Mouse (Mus musculus) hindbrain, embryonic 15.5 days (tissue): Measurements from ENCODE around the gene Pex13. TPM values are rescaled to one million over a fixed set of nuclear protein-coding genes. Genes with fewer than 3 reads are reported as not detected.

Experiments
- ATAC-seq: fragments of 200-750 bp; cut with Nextera tagmentation; 2 replicates; pipeline ENCODE4 v1.8.0; 2017; ENCODE audit warnings: low read depth, moderate number of reproducible peaks, moderate TSS enrichment; ENCODE audit not compliant: low FRiP score
- H3K27ac ChIP-seq: fragments of 300-500 bp; sonication (generic); replicated peaks from 2 replicates; pipeline ENCODE4 v1.5.1; 2015; ENCODE audit warnings: mild to moderate bottlenecking, inconsistent platforms
- H3K27me3 ChIP-seq: fragments of 300-500 bp; sonication (generic); 2 replicates; pipeline ENCODE4 v1.6.1; 2015; ENCODE audit warnings: control low read depth, inconsistent platforms
- H3K36me3 ChIP-seq: fragments of 300-500 bp; sonication (generic); 2 replicates; pipeline ENCODE4 v1.6.1; 2015; ENCODE audit warnings: control low read depth, inconsistent platforms
- H3K4me1 ChIP-seq: fragments of 300-500 bp; sonication (generic); replicated peaks from 2 replicates; pipeline ENCODE4 v1.6.1; 2015; ENCODE audit warnings: control low read depth, inconsistent platforms
- H3K4me2 ChIP-seq: fragments of 300-500 bp; sonication (generic); 2 replicates; pipeline ENCODE4 v1.6.1; 2015; ENCODE audit warnings: moderate library complexity, mild to moderate bottlenecking, inconsistent platforms
- H3K4me3 ChIP-seq: fragments of 300-500 bp; sonication (generic); 2 replicates; pipeline ENCODE4 v1.5.1; 2015; ENCODE audit warnings: mild to moderate bottlenecking, inconsistent platforms
- H3K9ac ChIP-seq: fragments of 300-500 bp; sonication (generic); 2 replicates; pipeline ENCODE4 v1.6.1; 2015; ENCODE audit warnings: inconsistent platforms
- H3K9me3 ChIP-seq: fragments of 300-500 bp; sonication (generic); 2 replicates; pipeline ENCODE4 v1.6.1; 2016; ENCODE audit warnings: control low read depth, inconsistent platforms
- WGBS: fragments of 180-500 bp; shearing (Covaris S2); methylation state at CpG from one replicate; pipeline ENCODE4 v1.1.7; 2015; 5-methylcytosine and 5-hydroxymethylcytosine counted together
- polyA plus RNA-seq: library from polyadenylated mRNA; unstranded; fragments of >200 nt; fragmentation: Nextera tagmentation; extraction: Ambion mirVana; gene quantifications from 2 replicates; pipeline ENCODE4 v1.2.1, GENCODE M21; 2015

Pex13 gene
- 31.6 TPM in 2 replicates for polyA plus RNA-seq

DNA sequence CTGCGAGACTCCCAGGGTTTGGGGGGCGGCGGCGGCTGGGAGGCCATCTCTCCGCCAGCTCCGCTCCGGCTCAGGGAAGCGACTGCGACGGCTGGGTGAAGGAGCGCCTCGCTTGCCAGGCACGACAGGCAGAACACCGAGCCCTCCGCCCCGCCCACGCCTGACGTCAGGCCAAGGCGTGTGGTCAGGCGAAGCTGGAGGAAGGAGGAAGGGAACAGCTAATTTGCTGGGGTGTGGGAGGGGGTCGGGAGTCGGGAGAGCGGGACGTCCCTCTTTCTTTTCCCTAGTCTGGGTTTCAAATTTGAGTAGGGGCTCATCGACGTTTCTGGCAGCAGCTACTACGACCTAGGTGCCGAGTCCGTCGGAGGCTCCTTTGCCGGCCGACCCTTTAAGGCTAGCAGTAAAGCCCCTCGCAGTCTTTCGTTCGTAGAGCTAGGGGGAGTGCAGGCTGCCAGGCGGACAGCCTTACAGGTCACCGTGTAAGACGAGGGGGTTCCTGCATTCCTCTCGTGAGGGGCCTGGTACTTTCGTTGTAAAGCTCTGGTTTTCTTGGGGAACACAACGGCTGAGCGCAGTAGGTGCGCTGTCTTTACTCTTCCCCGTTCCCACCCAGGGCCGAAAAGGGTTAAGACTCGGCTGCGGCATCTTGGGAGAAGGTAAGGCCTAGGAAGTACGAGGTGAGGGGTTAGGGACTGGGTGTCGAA lies at the start of gene Pex13:
TSS of gene Pex13 (minus strand) at position 162 of the 704 bp plus-strand sequence.
- Histone ChIP-seq H3K9me3 (no peaks in the 10 kb centered on the region), H3K36me3 (no peaks in the 10 kb centered on the region), H3K4me1 (peaks cover 20% of the 10 kb centered on the region), H3K4me3 (peak within 1 kb of the TSS; percentile 95), H3K4me2 (peak within 1 kb of the TSS; percentile 77), H3K27me3 (no peaks in the 10 kb centered on the region), H3K27ac (peak within 1 kb of the TSS; percentile 93), H3K9ac (peak within 1 kb of the TSS; percentile 68)
- under 1% methylated on average over 49 of the region's 49 CpGs for WGBS
- peak; percentile 98 for ATAC-seq

DNA sequence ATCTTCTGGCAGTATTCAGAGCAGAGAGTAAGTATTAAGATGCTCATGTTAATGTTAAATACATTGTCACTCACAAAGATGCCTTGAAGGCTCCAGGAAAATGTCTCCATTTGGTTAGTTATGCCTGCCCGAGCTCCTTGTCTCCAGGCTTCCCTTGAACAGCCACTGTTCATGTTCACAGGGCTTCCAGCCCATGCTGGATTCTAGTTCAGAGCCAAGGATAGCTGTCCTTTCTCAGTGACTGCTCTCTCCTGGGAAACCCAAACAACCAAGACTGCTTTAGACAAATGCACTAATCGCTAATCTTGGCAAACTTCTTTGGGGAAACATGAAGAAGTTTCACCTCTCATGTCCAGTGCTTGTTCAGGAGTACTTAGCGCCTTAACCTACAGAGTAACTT lies 46.5 kb upstream of the Pex13 start:
- H3K27ac ChIP-seq: no peak overlapping the region
- H3K4me3 ChIP-seq: no peak overlapping the region
- 87% methylated on average over 3 of the region's 3 CpGs for WGBS
- ATAC-seq: no peak
- peaks cover 57% of the 10 kb centered on the region for H3K36me3 ChIP-seq
- H3K4me2 ChIP-seq: no peak overlapping the region
- no peaks in the 10 kb centered on the region for H3K9me3 ChIP-seq
- no peaks in the 10 kb centered on the region for H3K4me1 ChIP-seq
- H3K9ac ChIP-seq: no peak overlapping the region
- H3K27me3 ChIP-seq: no peaks in the 10 kb centered on the region

DNA sequence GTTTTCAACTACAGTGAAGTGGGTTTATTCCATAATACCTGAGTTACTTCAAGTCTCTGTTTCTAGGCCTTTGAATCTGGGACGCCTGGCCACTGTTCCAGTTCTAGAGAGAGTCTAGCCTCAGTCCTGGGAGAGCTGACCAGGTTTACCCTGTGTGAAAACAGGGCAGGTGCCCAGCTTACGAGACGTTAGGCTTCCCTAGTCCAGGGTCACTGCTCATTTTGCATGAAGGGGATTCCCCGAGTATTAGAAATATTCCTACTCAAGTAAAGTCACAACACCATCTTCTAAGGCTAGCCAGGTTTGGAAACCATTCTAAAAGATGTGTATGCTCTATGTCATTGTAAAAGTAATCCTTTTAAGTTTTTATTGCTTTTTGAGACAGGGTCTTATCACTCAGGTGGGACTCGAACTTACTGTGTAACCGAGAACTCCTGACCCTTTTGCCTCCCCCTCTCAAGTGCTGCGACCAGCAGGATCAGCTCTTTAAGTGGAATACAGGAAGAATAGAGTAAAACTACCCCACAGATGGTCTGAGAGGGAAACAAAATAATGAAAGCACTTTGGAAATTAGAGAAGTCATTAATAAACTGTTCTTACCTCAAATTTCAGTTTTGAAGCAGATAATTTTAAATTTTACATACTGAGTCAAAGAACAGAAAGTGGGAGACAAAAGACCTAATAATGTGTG lies 39.0 kb upstream of the Pex13 start:
- H3K4me3 ChIP-seq: no peak overlapping the region
- H3K4me1 ChIP-seq: no peaks in the 10 kb centered on the region
- no peak overlapping the region for H3K9ac ChIP-seq
- H3K9me3 ChIP-seq: no peaks in the 10 kb centered on the region
- no peak overlapping the region for H3K4me2 ChIP-seq
- no peaks in the 10 kb centered on the region for H3K27me3 ChIP-seq
- peaks cover 26% of the 10 kb centered on the region for H3K36me3 ChIP-seq
- ATAC-seq: no peak
- 89% methylated on average over 7 of the region's 7 CpGs for WGBS
- no peak overlapping the region for H3K27ac ChIP-seq

DNA sequence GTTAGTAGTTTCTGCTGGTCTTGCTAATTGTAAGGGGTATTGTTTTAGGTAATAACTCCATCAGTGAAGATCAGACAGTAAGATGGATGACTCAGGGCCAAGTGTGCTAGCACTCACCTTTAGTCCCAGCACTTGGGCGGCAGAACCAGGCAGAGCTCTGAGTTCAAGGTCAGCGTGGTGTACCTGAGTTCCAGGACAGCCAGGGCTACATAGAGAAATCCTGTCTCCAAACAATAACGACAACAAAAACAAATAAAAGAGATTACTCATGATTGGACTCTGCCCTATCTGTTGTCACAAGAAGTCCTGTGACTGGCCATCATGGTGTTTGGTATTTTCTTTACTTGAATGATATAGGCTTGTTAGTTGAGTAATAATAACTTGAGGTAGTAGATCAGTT lies 36.1 kb upstream of the Pex13 start:
- 95% methylated on average over 3 of the region's 3 CpGs for WGBS
- Histone ChIP-seq H3K27me3 (no peaks in the 10 kb centered on the region), H3K9ac (no peak overlapping the region), H3K4me2 (no peak overlapping the region), H3K36me3 (peaks cover 5% of the 10 kb centered on the region; the same call in 1 of the 2 replicates), H3K4me3 (no peak overlapping the region), H3K4me1 (no peaks in the 10 kb centered on the region), H3K9me3 (no peaks in the 10 kb centered on the region), H3K27ac (no peak overlapping the region)
- no peak for ATAC-seq

DNA sequence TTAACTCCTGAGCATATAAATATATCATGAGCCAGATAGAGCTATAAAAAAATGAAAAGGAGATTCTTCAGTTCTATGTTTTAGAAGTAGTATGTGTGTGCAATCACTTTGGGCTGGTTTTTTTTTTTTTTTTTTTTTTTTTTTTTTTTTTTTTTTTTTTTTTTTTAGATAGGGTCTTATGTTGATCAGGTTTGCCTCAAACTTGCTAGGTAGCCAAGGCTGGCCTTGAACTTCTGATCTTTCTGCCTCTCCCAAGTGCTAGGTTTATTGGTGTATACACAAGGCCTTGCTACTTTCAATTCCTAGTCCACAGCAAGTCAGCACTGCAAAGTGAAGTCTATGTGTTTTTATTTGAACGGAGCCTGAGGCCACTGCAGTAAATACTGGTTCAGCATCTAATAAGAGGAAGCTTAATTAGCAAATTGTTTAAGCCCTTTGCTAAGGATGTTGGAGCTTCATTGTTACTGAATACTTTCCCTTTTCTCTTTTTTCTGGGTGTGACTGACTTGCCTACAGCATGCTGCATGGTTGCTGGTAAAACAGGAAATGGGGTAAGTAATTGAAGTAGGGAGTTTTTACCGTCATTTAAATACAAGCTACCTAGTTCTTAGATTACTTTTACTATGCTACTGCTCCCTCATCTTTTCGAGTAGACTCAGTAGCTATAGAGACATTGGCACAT lies 33.8 kb upstream of the Pex13 start:
- peaks cover 3% of the 10 kb centered on the region; the same call in 1 of the 2 replicates for H3K36me3 ChIP-seq
- H3K4me2 ChIP-seq: no peak overlapping the region
- no peaks in the 10 kb centered on the region for H3K4me1 ChIP-seq
- no peak overlapping the region for H3K9ac ChIP-seq
- no peaks in the 10 kb centered on the region for H3K27me3 ChIP-seq
- H3K27ac ChIP-seq: no peak overlapping the region
- 77% methylated on average over 3 of the region's 3 CpGs for WGBS
- H3K9me3 ChIP-seq: no peaks in the 10 kb centered on the region
- H3K4me3 ChIP-seq: no peak overlapping the region
- no peak for ATAC-seq

DNA sequence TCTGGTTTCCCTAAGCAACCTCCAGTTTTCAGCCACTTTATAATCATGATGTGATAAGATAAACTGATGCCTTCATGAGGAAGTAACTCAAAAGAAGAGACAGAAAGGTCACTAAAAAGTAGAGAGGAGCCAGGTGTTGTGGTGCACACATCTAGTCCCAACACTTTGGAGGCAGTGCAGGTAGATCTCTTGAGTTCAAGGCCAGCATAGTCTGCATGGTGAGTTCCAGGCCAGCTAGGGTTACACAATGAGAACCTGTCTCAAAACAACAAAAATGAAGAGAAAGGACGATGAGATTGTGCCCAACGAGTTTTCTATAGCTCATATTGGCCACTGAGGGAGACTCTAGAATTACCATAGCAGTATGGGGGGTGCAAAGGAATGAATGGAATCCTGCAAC lies 32.8 kb upstream of the Pex13 start:
- 68% methylated on average over 2 of the region's 2 CpGs for WGBS

DNA sequence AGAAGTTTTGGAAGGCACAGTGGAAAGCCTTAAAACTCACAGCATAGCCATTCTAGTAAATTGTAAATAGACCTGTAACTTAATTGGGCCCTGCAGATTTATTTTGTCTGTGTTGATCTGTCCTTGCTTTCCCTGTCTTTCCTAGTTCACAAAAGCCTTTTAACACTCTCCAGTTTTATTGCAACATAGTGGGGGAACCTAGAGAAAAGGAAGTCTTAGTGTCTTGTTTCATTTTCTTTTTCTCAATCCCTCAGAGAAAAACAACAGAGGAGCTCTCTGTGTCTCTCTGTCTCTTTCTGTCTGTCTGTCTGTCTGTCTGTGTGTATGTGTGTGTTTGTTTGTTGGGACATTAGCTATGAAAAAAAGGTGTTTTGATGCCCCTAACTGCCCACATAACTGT lies 30.1 kb upstream of the Pex13 start:
- Histone ChIP-seq H3K36me3 (0 out of 2 replicates have a peak, but pooled peaks cover 4% of the 10 kb centered on the region), H3K27me3 (no peaks in the 10 kb centered on the region), H3K4me2 (no peak overlapping the region), H3K9ac (no peak overlapping the region), H3K9me3 (no peaks in the 10 kb centered on the region), H3K4me3 (no peak overlapping the region), H3K4me1 (no peaks in the 10 kb centered on the region), H3K27ac (no peak overlapping the region)
- no peak for ATAC-seq

More for the DNA sequence above, 32.8 kb upstream of the Pex13 start:
- ATAC-seq: no peak
- Histone ChIP-seq H3K27ac (no peak overlapping the region), H3K9ac (no peak overlapping the region), H3K4me3 (no peak overlapping the region), H3K27me3 (no peaks in the 10 kb centered on the region), H3K36me3 (peaks cover 6% of the 10 kb centered on the region; the same call in 1 of the 2 replicates), H3K9me3 (no peaks in the 10 kb centered on the region), H3K4me1 (no peaks in the 10 kb centered on the region), H3K4me2 (no peak overlapping the region)

DNA sequence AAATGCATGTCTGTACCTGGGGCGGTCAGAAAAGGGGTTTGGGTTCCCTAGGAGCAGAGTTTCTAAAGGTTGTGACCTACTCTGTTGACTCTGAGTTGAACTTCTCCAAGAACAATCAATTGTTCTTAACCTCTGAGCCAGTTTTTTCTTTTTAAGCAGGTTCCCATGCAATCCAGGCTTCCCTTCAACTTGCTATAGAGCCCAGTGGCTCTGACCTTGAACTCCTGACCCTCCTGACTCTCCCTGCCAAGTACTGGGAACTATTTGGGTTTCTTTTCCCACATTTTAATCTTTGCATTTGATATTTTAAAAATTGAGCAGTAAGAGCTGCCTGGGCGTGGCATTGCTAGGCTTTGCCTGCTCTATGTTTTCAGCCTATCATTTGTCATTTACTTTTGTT lies 27.5 kb upstream of the Pex13 start:
- H3K9ac ChIP-seq: no peak overlapping the region
- no peaks in the 10 kb centered on the region for H3K9me3 ChIP-seq
- no peaks in the 10 kb centered on the region for H3K27me3 ChIP-seq
- no peak overlapping the region for H3K4me2 ChIP-seq
- H3K36me3 ChIP-seq: 0 out of 2 replicates have a peak, but pooled peaks cover 4% of the 10 kb centered on the region
- H3K4me1 ChIP-seq: no peaks in the 10 kb centered on the region
- no peak for ATAC-seq
- H3K27ac ChIP-seq: no peak overlapping the region
- 97% methylated on average over 2 of the region's 2 CpGs for WGBS
- H3K4me3 ChIP-seq: no peak overlapping the region

DNA sequence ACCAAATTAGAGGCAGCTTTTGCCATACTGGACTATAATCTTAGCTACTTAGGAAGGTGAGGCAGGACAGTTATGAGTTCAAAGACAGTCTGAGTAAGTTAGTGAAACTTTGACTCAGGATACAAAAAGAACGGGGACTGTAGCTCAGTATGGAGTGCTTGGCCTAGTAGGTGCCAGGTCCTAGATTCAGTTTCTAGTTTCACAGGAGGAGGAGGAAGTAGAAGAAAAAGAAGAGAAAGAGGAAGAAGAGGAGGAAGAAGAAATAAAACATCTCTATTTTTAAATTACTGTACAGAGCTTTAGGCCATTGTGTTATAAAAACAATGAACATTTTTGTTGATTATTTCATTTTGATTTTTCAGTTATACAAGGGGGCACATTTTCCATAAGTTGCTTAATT lies 22.3 kb upstream of the Pex13 start:
- WGBS: 93% methylated on average over 1 of the region's 1 CpGs
- H3K4me2 ChIP-seq: no peak overlapping the region
- H3K4me1 ChIP-seq: no peaks in the 10 kb centered on the region
- H3K27ac ChIP-seq: no peak overlapping the region
- H3K9me3 ChIP-seq: no peaks in the 10 kb centered on the region
- no peaks in the 10 kb centered on the region for H3K27me3 ChIP-seq
- no peak overlapping the region for H3K9ac ChIP-seq
- H3K36me3 ChIP-seq: no peaks in the 10 kb centered on the region; the same call in 1 of the 2 replicates
- no peak overlapping the region for H3K4me3 ChIP-seq
- no peak for ATAC-seq

DNA sequence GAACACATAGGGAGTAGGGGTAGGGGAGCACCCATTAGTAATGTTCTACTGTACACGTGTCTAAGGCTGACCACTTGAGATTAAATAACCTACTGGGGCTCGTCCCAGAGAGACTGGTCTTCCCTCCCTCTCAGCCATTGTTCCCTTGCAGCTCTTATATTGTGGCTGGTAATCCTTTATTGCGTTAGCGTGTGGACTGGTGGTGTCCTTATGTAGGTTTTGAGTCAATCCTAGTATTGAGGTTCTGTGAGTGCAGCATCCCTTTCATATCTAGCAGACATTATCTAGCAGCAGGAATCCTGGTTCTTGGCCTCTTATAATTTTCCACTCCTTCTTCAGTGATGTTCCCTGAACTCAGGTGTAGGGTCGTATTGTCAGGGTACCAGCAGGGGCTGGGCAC lies 20.9 kb upstream of the Pex13 start:
- Histone ChIP-seq H3K27ac (no peak overlapping the region), H3K9ac (no peak overlapping the region), H3K4me3 (no peak overlapping the region), H3K27me3 (no peaks in the 10 kb centered on the region), H3K36me3 (peaks cover 5% of the 10 kb centered on the region), H3K4me1 (no peaks in the 10 kb centered on the region), H3K4me2 (no peak overlapping the region), H3K9me3 (no peaks in the 10 kb centered on the region)
- WGBS: 93% methylated on average over 5 of the region's 5 CpGs
- ATAC-seq: no peak

DNA sequence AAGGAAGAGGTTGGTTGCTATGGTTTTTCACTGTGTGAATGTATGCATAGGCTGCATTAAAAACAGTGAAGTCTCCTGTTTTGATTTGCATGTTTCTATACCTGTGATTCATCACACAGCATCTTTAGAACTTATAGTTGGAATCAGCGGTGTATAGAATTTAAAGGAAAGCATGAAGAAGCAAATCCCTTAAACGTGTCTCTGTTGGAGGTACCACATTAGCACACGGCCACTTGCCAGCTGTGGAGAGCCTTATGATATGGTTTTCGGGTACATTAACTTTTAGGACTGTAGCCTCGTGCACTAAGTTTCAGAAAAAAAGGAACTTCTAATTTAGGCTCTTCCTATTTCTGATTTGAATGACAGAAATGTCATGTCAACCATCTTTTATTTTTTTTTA lies 16.8 kb upstream of the Pex13 start:
- H3K9ac ChIP-seq: no peak overlapping the region
- peaks cover 9% of the 10 kb centered on the region for H3K36me3 ChIP-seq
- no peak overlapping the region for H3K27ac ChIP-seq
- H3K27me3 ChIP-seq: no peaks in the 10 kb centered on the region
- no peak for ATAC-seq
- WGBS: 91% methylated on average over 5 of the region's 5 CpGs
- no peak overlapping the region for H3K4me3 ChIP-seq
- H3K4me2 ChIP-seq: no peak overlapping the region
- no peaks in the 10 kb centered on the region for H3K9me3 ChIP-seq
- H3K4me1 ChIP-seq: no peaks in the 10 kb centered on the region

DNA sequence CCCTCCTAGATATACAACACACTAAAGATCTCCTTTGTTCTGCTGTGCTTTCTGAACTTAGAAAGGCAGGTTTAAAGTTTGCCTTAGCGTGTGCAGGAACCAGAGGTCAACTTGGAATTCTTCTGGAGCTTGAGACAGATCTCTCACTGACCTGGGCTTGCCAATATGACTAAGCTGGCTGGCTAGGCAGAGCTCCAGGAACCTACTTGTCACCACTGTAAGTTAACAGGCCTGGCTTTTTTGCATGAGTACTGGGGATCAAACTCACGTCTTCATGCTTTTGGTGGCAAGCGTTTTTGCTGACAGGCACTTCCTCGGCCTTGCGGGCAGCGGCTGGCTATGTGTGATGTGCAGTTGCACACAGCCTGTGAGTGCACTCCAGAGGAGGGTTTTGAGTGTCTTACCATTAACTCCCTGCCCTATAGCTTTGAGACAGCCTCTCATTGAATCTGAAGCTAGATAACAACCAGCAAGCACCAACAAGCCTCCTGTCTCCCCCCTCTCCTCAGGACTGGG lies 14.7 kb upstream of the Pex13 start:
- 84% methylated on average over 6 of the region's 6 CpGs for WGBS
- no peak overlapping the region for H3K4me2 ChIP-seq
- H3K9ac ChIP-seq: no peak overlapping the region
- no peak overlapping the region for H3K27ac ChIP-seq
- H3K4me1 ChIP-seq: no peaks in the 10 kb centered on the region
- no peaks in the 10 kb centered on the region for H3K9me3 ChIP-seq
- no peaks in the 10 kb centered on the region for H3K27me3 ChIP-seq
- H3K36me3 ChIP-seq: peaks cover 20% of the 10 kb centered on the region
- no peak overlapping the region for H3K4me3 ChIP-seq
- ATAC-seq: no peak
